Mouse (Mus musculus): ENCODE data around the gene Nudt8. TPM values are rescaled to one million over a fixed set of nuclear protein-coding genes. Genes with fewer than 3 reads are reported as not detected.
"Not testable (repeated sequence)": the region's sequence is repeated elsewhere in the genome, so short reads cannot be mapped to it uniquely, and the experiment has no call there.

Nudt8 gene
- total RNA-seq, 2 experiments from 2014 or later: 27.6 to 33.3 TPM

- peak; percentile 87 for DNase-seq (ENCODE audit: low spot score in 2 of 2)
Observed at GRCm38 (mm10) chr19:4012432-4013022, 12.1 kb downstream of the Nudt8 start, which contains the start of gene Ndufv1. TSS of gene Ndufv1 (minus strand) at chr19:4012806.

DNA sequence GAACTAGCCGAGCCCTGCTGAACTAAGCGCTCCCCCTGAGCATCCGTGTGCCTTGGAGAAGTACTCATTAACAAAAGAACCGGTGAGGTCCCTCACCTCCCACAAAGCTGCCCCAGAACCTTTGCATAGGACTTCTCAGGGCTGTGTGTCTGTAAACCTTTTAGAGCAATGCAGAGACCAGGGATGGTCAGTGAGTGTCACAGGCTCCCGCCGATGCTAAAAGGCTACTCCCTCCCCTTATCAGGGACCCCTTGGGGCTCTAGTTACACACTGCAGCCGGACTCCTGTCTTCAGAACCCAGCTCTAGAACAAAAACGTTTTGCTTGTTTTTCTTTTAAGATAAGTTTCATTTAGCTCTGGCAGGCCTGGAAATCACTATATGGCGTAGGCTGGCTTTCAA, 12.7 kb downstream of the Nudt8 start:
- DNase-seq (ENCODE audit: low spot score in 2 of 2): no peak

- DNase-seq (ENCODE audit: low spot score in 2 of 2): no peak
Observed at GRCm38 (mm10) chr19:4014802-4015201, 14.4 kb downstream of the Nudt8 start.

DNA sequence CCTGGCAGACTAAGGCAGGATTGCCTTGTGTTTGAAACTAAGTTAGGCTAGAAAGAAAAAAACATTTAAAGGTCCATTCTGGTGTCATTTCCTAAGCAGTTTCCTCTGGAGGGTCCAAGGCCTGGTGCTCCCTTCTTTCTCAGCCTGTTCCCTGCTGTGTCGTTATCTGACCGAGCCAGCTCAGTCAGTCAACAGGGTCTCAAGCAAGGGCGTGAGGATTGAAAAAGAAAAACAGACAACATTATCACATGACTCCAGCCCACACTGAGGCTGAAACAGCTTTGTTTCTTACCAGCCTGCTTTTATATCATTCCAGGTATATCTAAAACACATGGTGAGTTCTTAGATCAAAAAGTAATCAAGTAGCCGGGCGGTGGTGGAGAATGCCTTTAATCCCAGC, 15.3 kb downstream of the Nudt8 start:
- DNase-seq (ENCODE audit: low spot score in 2 of 2): no peak

DNA sequence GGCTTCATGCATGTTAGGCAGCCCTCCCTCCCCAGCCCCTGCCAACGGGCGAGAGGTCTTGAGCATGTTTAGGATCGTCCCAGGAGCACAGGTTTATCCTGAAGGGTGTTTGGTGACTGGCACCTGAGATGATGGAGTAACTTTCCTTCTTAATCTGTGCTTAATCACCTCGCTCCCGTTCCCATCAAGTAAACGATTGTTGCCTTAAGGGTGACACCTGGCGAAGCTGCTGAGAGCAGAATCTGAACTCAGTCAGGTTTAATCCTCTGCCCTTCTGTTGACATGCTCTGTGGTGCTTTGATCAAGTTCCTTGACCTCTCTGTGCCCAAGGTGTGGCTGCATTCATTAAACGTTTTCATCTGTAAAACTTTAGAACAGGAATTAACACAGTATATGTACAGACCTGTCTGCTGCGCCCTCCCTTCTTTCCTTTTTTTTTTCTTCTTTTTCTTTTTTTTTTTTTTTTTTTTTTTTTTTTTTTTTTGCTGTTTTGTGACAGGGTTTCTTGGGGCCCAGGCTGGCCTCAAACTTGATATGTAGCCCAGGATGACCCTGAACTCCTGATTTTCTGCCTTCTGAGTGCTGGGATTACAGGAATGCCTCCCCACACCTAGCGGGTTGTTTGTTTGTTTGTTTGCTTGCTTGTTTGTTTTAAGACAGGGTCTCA, 17.7 kb downstream of the Nudt8 start:
- no peak for DNase-seq (ENCODE audit: low spot score in 2 of 2)

DNA sequence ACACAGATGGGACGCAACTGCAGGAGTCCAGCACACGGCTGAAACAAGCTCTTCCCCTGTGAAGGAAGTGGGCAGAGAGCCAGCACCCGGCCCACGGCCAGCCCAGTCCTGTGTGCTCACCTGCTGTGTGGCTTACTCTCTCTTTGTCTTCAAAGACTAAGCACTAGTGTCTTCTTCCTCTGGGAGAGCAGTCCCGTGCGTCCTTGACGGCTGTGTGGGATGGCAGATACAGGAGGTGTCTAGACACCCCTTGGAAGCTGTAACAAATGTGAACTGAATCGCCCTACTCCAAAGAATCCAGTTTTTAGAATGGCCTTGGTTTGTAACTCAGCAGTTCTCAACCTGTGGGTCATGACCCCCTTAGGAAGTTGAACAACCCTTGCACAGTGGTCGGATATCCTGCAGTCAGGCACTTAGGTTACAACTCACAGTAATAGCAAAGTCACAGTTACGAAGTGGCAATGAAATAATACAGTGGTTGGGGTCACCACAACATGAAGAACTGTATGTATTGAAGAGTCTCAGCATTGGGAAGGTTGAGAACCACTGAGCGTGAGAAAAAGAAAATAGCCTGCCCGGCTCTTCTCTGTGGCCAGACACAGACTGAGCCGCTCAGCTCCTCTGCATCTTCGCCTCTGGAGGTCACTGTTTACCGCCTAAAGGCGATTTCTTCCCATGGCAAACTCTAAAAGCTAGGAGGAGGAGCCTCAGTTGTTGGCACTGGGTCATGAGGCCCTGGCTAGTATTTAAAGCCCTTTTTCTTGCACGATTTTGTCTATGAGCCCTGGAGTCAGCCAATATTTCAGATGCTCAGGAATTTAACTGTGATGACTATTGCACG, 18.6 kb downstream of the Nudt8 start:
- DNase-seq (ENCODE audit: low spot score in 2 of 2): peak; percentile 66 to 71

DNA sequence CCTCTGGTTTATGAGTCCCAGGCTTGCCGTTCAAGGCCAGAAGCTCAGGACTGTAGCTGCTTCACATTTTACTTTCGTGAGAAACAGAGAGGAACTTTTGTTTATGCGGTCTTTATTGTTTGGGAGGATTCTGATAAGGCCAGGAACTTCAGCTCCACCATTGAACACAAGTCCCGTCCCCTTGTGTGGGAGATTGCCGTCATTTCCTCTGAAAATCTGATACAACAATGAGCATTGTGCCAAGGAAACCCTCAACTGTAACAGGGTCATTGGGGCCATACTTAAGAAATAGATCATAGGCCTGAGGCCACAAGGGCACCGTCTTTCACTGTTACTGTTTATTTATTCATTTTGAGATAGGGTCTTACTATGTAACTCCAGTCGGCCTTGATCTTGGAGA, 22.8 kb downstream of the Nudt8 start:
- no peak for DNase-seq (ENCODE audit: low spot score in 2 of 2)

- DNase-seq (ENCODE audit: low spot score in 2 of 2): no peak
Observed at GRCm38 (mm10) chr19:4027576-4027975, 27.2 kb downstream of the Nudt8 start.

- DNase-seq (ENCODE audit: low spot score in 2 of 2): no peak
Observed at GRCm38 (mm10) chr19:4032668-4033067, 32.3 kb downstream of the Nudt8 start.

GRCm38 (mm10) chr19:4033298-4033697, 32.9 kb downstream of the Nudt8 start:
- no peak for DNase-seq (ENCODE audit: low spot score in 2 of 2)

DNA sequence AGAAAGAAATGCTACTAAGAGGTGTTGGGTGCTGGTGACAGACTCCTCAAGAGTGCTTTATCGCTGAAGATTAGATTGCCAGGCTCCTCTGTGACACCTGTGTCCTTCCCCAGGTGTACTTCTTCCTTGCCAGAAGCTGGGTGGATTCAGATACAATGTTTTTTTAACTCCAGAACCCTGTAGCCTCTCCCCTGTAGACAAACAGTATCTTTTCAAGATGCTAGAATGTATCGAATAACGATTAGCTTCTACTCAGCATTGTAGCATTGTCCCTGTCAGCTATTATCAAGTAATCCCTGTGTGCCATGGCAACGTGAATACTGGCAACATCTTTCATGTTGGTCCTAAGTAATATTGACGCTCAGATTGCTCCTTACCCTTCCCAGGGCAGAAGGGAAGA, 33.4 kb downstream of the Nudt8 start:
- DNase-seq (ENCODE audit: low spot score in 2 of 2): no peak

GRCm38 (mm10) chr19:4036327-4037045, 36.1 kb downstream of the Nudt8 start:
- DNase-seq (ENCODE audit: low spot score in 2 of 2): no peak

DNA sequence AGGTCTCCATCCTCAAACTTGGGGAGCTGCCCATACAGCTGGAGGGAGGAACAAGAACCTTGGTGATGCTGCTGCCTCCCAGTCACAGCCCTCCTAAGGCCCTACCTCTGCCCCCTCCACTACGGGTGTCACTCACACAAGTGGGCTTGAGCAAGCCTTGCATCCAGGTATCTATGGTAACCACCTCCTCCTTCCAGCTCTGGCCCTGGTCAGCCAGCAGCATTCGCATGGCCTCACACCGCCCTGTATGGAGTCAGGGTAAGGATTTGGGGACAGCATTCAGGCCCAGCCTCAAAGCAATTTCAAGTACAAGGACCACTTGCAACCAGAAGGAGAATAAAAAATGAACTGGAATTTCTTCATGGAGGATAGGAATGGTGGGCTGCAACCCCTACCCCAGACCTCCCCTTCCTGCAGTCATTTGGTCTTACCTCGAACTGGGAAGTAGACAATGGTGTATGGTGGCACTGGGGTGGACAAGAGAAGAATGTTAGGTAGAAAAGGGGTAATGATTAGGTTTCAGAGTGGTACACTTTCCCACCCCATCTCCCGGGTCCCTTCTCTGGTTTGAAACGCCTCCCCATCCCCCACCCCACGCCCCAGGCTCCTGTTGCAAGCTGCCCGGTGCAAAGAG, 36.9 kb downstream of the Nudt8 start:
- DNase-seq (ENCODE audit: low spot score in 2 of 2): not testable (repeated sequence)

DNA sequence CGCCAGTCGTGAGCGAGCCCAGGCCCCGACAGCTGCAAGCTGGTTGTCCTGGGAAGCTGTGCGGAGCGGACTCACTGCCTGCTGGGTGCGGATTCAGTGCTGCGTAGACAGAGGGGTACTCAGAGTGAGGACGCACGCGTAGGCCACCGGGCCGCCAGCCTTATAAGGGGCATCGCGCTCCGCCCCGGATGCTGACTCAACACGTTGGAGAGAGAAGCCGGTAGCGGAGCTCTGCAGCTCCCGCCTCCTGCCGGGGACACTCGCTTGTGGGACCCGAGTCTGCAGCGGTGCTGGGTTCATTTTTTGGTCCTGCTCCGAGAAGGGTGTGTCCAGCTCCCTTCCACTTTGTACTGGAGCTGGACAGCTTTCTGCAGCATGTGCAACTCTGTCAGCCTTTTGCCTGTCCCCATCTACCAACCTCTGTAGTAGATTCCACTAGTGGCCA, 37.4 kb downstream of the Nudt8 start, which contains the start of gene Gstp1:
TSS of gene Gstp1 (minus strand) at position 198 of the 445 bp plus-strand sequence.
- DNase-seq (ENCODE audit: low spot score in 2 of 2): peak; percentile 86 to 90

- DNase-seq (ENCODE audit: low spot score in 2 of 2): not testable (repeated sequence)
Observed at GRCm38 (mm10) chr19:4040941-4041340, 40.6 kb downstream of the Nudt8 start.

GRCm38 (mm10) chr19:4041500-4041899, 41.1 kb downstream of the Nudt8 start:
- not testable (repeated sequence) for DNase-seq (ENCODE audit: low spot score in 2 of 2)

GRCm38 (mm10) chr19:4042124-4042523, 41.7 kb downstream of the Nudt8 start:
- no peak for DNase-seq (ENCODE audit: low spot score in 2 of 2)

GRCm38 (mm10) chr19:4044109-4044508, 43.7 kb downstream of the Nudt8 start:
- DNase-seq (ENCODE audit: low spot score in 2 of 2): not testable (repeated sequence)

GRCm38 (mm10) chr19:4045966-4046865, 45.8 kb downstream of the Nudt8 start, which contains the start of gene Gstp2:
TSS of gene Gstp2 (minus strand) at chr19:4046023.
- DNase-seq (ENCODE audit: low spot score in 2 of 2): peak; percentile 58 to 65
